Mouse (Mus musculus) gonadal fat pad, adult 2 months (tissue): ENCODE results near the gene Cygb. TPM values are rescaled to one million over a fixed set of nuclear protein-coding genes. Genes with fewer than 3 reads are reported as not detected.
"Not testable (repeated sequence)": the region's sequence is repeated elsewhere in the genome, so short reads cannot be mapped to it uniquely, and the experiment has no call there.

Experiments used
- DNase-seq: peaks from one replicate; pipeline ENCODE4 v3.0.0-alpha.2; 2012; ENCODE audit warnings: low read depth
- polyA plus RNA-seq: library from polyadenylated mRNA; depleted of rRNA; stranded (reverse); fragments of >200 nt; gene quantifications from 2 replicates; pipeline ENCODE4 v1.2.3, GENCODE M21; 2012

The Cygb gene
- polyA plus RNA-seq, 1 experiment = 50.3 TPM

DNA sequence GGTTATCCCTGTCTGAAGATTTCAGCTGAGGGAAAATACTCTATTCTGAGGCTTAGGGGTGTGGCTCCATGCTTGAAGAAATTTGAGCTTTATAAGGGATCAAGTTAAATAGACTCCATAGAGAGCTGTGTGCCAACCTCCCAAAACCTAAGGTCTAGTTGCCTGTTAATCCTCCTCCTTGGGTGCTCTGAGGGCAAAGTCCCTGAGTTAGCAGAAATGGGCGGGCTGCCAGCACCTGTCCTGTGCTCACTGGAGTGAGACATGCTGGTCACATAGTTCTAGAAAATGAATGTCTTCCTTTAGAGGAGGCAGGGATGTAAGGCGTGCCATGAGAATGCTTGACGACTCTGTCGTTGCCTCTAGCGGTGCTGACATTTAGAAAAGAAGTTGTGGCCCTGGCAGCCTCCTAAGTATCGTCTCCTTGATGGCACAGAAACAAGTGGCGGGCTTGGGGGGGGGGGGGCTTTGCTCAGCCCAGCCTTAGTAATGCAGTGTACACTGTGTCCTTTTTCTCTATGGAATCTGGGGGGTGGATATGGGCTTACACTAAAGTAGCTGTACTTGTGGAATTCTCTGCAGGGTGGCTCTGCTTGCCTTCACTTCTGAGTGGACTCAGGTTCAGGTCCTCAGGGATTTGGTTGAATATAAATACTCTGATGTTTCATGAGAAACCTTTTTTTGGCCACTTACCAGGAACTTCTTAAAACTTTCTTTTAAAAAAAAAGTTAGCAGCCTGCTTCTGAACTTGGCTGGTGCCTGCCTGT lies 20.7 kb upstream of the Cygb start:
- DNase-seq = no peak

DNA sequence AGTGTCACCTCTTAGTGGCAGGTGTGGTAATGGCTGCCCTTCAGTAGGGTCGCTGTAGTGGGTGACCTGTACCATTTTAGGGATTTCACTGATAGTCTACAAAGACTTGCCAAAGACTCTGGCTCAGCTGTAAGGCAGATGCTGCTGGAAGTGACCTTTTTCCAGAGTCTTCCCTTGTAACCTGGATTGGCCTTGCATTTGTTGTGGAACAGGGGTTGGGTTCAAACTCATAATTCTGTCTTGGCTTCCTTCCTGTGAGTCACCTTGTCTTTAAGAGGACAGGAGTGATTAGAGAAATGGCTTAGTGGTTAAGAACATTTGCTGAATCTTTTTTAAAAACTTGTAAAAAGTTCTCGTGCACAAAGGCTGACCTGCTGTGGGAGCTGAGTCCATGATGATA lies 19.3 kb upstream of the Cygb start:
- no peak for DNase-seq

DNA sequence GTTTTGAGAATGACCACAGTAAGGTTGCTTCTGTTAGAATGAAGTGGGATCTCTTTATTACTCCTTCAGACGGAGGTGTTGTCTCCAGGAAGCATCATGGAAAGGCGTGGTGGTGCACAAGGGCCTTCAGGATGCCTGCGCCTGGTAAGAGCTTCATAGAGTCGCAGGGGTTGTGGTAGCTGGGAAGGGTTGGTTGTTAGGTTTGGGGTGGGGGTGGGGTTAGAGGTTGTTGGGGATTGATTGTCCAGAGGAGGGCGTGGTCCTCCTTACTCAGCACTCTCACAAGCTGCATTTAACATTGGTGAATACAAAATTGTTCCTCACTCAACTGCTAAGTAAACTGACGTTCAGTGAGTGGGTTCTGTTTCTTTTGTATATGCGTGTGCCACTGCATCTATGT lies 18.5 kb upstream of the Cygb start:
- DNase-seq = no peak

DNA sequence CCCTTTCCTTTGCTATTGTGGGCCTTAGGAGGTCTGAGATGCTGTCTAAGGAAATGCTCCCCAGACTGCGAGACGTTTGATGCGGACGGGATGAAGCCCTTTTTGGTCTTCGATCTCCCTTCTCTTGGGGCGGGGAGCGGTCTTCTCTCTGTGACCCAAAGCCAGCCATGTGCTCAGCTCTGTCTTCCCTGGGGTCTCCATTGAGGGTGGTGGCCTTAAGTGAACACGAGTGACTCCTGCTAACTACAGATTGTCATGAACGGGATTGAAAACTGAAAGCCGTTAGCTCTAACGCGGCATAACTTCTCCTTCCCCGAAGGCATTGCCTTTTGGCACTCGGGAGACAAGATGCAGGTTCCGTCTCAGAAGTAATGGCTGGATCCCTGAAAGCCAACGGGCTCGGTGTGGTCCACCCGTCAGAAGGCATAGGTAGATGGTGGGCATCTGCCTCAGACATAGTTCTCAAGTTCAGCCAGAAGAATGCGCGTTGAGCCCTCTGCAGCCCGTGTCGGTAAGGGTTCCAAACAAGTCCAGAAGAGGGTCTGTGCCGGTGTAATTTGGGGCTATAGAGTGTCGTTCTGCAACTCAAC lies 17.8 kb upstream of the Cygb start:
- DNase-seq = no peak

DNA sequence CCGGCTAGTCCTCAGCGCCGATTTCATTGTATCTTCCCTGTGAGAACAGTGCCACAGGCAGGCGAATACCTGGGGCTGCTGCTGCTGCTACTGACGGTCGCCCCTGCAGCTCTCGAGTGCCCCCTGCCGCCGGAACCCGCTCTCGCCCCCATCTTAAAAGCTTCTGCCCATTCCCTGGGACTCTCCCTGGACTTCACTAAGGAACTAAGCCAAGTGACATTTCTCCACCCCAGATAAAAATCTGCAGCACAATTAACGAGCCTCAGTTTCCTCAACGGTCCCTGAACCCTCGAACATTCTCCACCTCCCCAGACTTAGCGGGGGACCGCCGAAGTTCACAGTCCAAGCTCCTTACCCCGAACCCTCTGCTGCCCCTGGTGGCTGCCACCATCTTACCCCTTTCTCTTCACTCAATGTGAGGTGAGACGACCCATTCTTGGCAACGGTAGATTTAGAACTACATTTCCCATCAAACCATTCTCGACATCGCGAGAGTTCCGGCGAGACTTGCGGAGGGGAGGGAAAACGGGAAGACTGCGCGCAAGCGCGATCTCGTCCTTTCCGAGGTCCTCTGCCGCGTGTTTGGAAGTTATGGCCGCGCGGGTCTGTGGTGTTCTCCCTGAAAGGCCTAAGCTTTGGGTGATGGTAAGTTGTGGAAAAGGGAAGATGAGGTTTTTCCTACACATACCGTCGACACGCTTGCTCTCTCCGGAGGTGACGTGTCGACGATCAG lies 17.2 kb upstream of the Cygb start:
- DNase-seq = no peak

DNA sequence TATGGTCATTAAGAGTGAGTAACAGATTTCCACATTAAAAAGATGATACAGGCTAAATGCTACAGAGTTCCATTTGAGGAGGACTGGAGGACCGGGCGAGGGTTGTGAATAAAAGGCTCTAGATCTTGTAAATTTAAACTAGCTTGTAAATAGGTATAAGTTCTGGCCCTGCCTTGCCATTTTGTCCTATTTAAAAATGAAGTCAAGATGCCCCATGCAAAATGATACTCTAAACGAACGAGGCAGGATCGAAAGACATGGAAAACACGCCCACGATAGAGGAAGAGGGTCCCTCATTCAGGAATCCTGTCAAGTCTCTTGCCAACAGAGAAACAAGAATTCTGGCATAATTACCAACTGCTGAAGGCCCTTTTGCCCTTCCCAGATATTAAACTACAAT lies 16.3 kb upstream of the Cygb start:
- no peak for DNase-seq

DNA sequence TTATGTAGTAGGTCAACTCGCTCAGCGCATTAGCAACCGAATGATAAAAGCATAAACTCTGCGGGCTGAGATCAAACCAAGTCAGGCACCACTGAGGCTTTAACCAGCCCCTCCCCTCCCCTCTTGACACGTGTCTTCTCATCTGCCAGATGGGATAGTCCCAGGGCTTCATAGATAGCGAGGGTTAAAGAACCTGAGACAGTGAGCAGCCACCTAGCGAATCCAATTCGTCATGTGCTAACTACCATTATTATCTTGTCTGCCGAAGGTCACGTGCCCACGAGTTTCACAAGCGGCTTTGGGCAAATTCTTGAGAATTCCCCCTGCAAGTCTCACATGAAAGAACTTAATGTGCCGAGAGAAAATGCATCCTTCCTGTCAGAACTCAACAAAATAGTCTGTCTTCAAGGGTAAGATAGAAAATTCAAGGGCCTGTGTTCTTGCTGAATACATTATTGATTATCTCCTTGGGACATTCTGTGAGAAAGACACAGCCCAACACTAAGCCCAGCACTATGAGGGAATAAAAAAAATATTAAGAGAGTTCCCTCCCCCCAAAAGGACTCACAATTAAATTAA lies 15.8 kb upstream of the Cygb start:
- DNase-seq = no peak

DNA sequence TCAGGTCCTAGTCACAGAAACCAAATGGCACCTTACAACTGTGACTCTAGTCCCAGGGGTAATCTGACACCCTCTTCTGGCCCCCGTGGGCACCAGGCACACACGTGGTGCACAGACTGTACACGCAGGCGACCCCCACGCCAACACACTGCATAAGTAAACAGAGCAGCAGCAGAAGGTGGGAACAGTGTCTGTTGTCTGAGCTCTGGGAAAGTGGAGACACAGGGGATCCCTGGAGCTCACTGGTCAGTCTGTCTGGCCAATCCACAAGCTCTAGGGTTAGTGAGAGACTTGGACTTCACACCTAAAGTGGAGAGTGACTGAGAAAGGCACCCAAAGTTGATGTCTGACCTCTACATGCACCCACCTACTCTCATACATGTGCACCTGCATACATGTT lies 15.2 kb upstream of the Cygb start:
- DNase-seq = no peak

DNA sequence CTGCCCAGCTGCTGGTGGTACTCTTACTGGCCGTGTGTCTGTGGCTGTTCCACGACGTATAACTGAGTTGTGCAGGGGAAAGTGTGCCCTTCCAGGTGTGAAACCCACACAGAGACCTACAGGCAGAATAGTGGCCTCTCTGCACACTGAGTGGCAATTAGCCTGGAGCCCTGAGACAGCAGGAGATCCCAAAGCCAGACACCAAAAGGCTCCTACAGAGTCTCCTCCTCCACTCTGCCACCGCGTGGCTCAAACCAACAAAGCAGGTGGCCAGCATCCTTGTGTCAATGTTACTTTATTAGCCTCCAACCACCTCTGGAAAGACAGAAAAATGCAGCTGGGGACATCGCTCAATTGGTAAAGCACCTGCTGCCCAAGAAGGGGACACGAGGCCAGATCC lies 14.7 kb upstream of the Cygb start:
- no peak for DNase-seq

DNA sequence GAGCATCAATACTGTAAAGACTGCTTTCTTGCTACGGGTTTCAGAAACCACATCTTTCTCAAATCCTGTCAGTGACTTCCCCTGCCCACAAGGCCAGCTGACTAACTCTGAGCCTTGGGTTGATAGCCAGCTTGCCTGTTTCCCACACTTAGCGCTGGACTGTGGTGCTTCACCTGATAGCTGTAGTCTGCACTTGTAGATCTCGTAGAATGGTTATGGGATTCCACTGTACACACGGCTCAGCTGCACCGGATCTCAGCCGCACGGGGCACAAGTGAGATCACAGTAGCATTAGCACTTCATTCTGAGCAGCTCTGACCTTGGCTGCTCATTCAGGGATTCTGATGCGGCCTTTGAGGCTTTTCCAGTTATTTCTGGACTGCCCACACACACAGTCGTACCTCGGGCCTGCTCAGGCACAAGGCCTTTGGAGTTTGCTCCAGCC lies 14.3 kb upstream of the Cygb start:
- no peak for DNase-seq

DNA sequence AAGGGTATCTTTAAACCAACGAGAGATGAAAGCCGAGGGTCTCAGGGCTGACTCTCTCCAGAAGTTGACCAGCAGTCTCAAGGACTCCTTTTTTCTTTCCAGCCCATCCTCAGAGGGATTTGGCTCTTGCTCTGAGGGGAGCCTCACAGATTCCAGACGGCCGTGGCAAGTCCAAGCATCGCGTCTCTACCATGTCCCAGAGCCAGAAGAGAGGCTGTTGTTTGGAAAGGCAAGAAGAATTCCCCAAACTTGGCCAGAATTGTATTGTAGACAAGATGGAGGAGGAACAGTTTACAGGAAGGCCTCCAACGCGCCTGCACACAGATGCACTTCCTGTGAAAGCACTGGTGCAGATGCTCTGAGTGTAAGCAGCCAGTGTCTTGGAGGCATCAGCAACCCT lies 13.8 kb upstream of the Cygb start:
- no peak for DNase-seq

DNA sequence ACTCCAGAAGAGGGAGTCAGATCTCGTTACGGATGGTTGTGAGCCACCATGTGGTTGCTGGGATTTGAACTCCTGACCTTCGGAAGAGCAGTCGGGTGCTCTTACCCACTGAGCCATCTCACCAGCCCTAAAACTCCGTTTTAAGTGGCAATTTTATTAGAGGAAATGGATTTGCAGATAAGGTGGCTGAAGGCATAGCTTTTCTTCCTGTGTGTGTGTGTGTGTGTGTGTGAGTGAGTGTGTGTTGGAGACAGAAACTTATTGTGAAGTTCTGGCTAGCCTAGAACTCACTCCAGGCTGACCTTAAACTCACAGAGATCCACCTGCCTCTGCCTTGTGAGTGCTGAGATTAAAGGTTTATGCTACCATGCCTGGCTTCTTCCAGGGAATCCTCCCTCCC lies 12.9 kb upstream of the Cygb start:
- not testable (repeated sequence) for DNase-seq

DNA sequence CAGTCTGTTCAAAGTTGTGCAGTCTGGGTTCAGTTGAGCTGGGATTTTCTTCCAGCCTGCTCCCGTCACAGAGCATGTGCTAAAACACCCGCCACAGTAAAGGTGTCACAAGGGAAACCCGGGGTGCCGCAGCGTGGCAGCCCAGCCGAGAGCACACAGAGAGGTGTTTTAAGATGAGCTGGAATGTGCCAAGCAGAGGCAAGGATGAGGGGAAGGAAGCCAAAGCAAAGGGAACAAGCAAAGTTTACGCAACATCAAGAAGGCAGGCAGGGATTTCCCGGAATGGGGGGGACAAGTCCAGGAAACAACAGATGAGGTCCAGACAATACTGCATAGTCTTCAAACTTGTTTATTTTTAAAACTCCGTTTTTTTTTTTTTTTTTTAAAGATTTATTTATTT lies 12.5 kb upstream of the Cygb start:
- DNase-seq = no peak

DNA sequence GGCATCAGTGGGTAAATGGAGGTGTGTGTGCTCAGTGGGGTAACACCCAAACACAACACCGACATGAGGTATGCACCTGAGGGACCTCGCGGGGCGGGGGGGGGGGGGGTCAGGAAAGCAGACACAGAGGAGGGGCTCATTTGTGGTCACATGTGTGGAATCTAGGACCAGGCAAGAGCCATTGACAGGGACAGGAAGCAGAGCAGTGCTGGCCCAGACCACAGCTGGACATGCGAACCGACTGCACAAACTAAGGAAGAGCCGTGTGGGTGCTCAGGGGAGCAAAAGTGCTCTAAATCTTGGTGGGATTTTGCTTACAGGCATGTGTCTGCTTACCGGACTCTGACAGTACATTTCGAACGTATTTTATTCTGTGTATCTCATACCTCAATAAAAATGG lies 11.2 kb upstream of the Cygb start:
- no peak for DNase-seq

DNA sequence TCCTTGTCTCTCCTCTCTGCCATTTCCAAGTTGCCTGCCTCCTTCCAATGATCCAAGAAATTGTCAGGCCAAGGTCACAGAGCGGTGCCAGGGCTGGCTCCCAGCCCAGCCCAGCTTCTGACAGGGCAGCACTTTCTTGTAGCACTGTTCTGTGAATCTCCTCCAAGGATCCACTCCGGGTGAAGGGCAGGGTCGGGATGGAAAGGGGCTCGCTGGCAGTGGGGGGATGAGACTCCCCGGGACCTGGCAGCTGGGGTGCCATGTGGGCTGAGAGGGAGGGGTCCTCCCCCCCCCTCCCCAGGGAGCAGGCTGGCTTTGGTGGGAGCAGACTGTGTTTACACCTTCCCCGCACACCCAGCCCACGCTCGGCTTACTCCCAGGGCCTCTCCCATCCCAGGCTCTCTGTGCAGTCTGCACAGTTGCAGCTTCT lies 7.8 kb upstream of the Cygb start:
- no peak for DNase-seq

DNA sequence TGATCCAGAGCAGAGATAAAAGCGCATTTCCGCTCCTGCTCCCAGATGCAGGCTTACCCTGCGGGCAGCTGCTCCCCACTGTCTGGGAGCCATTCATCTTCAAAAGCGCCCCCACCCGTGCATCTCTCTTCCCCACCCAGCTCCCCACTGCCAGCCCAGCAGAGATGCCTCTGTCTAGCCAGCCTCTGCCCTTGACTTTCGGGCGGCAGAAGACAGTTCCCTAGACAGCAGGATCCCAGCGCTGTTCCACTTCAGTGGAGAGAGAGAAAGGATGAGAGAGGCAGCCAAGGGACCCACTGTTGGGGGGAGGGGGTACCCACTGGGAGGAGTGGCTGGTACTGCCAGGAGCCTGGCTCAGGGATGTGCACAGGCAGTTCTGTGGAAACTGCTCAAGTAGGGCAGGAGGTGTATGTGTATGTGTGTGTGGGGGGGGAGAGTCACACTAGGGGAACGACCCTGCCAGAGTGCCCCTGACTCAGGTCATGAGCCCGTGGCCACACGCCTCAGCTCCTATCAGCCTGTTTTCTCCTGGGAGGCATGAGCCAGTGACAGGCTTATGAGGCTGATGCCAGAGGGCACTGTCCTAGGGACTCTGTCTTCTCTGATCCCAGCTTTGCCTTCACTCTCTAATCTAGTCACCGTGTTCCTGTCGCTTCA lies 7.3 kb upstream of the Cygb start:
- no peak for DNase-seq

DNA sequence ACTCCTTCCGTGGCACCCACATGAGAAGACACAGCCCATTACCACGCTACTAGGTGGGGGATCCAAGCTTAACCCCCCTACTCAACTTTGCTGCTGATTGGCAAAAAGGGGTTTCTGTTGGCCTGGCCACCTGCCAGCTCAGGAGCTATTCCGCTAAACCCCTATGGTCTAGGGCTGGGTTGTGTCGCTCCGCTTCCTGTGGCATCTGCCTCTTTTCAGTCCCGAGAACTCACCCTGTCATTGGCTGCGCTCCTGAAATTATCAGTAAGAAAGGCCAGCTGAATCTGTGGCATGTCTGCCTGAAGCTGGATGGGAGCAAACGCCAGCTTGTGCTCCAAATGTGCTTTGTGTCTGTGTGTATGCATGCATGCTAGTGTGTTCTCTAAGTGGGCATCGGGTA lies 6.1 kb upstream of the Cygb start:
- no peak for DNase-seq

DNA sequence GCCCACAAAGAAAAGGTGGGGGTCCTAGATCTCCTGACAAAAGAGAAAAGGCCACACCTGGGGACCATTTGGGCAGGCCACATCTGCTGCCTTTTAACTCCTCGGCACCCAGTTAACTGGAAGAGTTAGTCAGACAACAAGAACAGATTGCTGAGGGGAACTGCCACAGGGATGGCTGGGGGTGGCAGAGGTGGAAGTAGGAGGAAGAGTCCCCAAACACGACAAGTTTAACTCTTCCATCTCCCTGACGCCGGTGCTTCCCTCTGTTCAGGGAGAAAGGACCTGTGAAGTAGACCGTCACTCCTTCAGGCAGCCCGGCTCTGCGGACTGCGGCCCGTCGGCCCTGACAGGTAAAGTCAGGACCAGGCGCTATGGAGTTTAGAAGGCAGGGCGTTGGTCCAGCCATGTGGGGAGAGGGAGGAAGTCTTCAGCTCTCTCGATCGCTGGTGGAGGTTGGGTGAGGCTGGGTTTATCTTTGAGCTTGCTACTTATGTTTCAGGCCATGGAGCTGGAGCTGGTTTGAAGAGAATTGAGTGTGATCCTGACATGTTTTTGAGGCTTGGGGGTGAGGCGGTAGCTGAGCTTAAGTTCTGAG lies 5.0 kb upstream of the Cygb start:
- no peak for DNase-seq

DNA sequence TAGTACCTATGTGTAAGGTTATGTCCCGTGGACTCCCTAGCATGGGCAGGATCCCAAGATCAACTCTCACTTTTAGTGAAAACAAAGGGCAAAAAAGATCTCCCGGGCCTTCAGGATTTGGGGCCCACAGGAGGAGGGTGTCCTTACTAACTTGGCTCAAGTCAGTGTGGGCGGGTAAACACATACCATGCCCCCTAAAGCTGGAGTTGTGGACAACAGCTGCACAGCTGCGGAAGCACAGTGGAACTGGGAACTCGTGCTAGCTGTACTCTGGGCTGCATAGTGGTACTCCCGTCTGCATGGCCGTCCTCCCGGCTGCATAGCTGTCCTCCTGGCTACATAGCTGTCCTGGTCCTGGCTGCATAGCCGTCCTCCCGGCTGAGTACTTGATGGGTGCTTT lies 4.1 kb upstream of the Cygb start:
- DNase-seq = no peak

DNA sequence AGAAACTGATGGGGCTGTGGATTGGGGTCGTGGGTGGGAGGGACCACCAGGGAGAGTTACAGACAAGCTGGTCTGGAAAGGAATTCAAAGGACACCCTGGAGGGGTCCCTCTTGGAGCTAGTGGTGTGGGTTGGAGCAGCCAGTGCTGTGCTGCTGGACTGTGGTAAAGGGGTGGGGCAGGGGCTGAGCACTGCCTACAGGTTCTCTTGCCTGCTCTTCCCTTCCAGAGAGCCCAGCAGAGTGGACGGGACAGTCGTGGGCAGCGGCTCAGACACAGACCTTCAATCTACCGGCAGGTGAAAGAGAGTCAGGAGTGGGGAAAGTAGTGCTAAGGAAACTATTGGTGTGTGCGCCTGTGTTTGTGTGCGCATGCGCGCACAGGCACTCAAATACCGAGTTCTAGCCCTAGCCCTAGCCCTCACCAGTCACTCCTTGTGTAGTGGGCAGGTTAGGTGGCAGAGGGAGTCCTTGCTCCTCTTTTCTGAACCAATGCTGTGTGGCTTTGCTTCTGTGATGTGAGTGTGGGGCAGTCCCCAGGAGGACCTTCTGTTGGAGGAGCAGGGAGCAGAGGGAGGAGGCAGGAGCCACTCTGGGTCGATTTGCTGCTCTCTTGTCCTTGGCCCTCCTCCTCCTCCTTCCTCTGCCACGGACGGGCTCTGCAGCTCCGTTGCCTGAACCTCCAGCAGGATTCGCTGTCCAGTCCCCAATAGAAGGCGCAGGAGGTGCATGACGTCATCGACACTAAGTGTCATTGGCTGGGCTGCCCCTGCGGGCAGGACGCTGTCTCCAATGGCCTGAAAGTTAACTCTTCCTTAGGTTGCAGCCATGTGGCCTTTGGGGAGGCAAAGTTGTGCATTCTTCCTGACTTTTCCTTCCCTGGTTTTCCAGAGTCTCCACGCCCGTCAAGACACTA lies 3.5 kb upstream of the Cygb start:
- DNase-seq = no peak
